Mouse (Mus musculus): ENCODE results near the gene Slf1. TPM values are rescaled to one million over a fixed set of nuclear protein-coding genes. Genes with fewer than 3 reads are reported as not detected.

The Slf1 gene
- 1 to 10 TPM in 1 of 2 experiments, under 1 TPM in 1; 0.11 to 1.8 TPM for polyA plus RNA-seq (2012; fragmentation: generic; extraction: Trizol)

GRCm38 (mm10) chr13:77134931-77135620 is at the start of gene Slf1, which contains the start of gene 2210408I21Rik:
Slf1 (minus strand) TSS chr13:77135473.
2210408I21Rik (plus strand) TSS chr13:77135540.

Other genes with a start within 250 kb of the Slf1 start
- 1 to 10 TPM in 1 of 2 experiments, under 1 TPM in 1; 0.13 to 1.7 TPM for gene 2210408I21Rik, start 67 bp upstream of the Slf1 start, polyA plus RNA-seq (2012; fragmentation: generic; extraction: Trizol)